Mouse (Mus musculus) megakaryocyte progenitor cell, adult 5-6 weeks (primary cell): Measurements from ENCODE around the gene Uri1. TPM values are rescaled to one million over a fixed set of nuclear protein-coding genes. Genes with fewer than 3 reads are reported as not detected.

Source experiments
- ATAC-seq: replicated peaks from 2 replicates; pipeline ENCODE4 v1.8.0; 2016; ENCODE audit warnings: mild to moderate bottlenecking, moderate TSS enrichment, inconsistent platforms; ENCODE audit not compliant: poor library complexity
- total RNA-seq, 2 experiments: library from RNA; stranded (forward) in 1 of 2; stranded (reverse) in 1 of 2; fragments of 157-497, 149-512 nt in 1 of 2; fragments of 200-1000 nt in 1 of 2; gene quantifications; 2 replicates each; pipeline versions ENCODE4 v1.2.3 to v1.2.4; 2015 to 2017

Gene Uri1
- total RNA-seq, 2 experiments from 2014 or later, result 55.9 to 75.5 TPM

DNA sequence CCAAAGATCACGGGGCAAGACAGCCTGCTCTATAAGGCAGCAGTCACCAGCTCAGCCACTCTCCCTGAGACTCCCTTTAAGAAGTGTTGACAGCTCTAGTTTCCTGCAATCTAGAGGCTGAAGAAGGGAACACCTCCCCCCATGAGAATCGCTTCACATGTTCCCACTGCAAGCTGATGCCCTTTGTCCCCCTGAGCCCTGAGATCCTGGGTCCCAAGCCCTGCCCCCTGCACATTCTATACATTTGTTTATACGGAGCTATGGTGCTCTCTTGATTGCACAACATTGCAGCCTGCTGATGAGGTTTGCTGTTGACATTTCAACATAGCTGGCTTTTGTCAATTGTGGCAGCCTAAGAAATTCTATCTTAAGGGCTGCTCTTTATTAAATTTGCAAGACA, 91.7 kb downstream of the Uri1 start:
- peak; percentile 86 for ATAC-seq

DNA sequence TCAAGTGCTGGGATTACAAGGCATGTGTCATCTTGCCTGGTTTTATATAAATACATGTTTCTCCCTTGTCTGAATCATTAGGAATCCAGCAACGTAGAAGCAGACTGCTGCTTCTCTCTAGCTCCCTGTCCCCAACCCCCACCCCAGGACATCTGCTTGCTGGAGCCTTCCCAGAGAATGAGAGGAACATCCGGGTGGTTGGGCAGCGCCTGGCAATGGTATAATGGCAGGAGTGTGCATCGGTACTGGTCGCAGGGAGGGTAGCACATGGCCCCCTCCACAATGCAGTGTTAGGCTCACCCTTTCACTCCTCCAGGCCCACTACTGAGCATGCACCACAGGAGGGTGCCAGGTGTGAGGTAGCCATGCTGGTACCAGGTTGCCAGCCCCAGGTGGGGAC, 93.6 kb downstream of the Uri1 start:
- no peak for ATAC-seq

DNA sequence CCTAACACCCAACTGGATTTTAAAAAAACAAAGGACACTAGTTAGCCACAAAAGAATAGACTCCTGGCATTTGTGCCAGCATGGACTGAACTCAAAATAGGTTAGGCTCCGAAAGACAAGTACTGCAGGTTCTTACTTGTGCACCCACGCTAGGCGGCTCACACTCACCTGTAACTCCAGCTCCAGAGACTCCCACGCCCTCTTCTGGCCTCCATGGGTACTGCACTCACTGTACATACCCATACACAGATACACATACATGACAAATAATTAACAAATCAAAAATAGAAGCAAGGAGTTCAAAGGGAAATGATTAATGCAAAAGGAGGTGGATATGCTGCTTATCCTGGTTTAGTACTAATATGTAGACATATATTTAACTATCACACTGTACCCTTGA, 100.4 kb downstream of the Uri1 start:
- ATAC-seq, result no peak

DNA sequence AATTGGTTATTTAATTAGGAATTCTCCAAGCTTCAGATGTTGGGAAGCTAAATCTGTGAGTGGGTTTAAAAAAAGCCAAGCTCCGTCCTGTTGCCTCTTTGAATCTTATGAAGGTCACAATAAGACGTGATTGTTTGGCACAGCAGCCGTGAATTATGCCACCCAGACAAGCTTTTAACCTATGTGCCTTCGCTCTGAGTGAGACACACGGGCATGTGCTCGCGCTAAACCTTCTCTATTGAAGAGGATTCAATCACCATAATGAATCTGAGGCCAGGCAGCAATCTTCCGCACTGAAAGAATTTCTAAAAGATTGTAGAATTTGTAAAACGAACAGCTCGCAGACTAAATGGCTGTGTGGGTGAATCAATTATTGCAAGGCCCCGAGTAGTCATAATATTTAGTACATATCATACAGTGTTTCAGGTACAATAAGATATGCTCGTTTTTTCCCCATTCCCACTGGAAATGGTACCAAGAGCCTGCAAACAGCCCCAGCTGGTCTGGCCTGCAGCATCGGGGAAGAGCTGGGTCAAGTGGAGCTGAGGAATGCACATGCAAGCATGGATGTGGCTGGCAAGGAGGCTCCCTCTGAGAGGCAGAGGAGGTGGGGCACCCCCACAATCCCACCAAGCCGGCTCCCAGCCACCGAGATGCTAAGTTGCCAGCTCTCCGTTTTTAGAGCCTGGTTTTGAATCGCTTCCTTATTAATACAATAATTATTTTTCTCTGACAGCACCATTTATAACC, 101.5 kb downstream of the Uri1 start:
- ATAC-seq, result no peak

DNA sequence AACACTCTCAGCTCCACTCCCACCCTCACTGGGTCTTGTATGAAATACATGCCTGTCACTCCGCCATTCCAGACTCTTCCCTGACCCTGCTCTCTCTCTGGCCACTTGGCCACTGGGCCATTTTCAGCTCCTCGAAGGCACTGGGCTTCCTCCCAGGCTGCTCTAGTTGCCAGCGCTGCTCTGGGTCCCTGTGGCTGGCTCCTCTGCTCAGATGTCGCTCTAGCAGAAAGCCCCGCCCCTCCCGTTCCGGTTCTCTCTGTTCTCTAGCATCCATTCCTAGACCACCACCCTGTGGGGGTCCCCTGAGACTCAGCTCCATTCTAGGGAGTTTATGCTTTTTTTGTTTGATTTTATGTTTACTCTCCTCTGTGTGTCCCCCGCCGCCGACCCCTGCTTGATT, 104.4 kb downstream of the Uri1 start:
- no peak for ATAC-seq

DNA sequence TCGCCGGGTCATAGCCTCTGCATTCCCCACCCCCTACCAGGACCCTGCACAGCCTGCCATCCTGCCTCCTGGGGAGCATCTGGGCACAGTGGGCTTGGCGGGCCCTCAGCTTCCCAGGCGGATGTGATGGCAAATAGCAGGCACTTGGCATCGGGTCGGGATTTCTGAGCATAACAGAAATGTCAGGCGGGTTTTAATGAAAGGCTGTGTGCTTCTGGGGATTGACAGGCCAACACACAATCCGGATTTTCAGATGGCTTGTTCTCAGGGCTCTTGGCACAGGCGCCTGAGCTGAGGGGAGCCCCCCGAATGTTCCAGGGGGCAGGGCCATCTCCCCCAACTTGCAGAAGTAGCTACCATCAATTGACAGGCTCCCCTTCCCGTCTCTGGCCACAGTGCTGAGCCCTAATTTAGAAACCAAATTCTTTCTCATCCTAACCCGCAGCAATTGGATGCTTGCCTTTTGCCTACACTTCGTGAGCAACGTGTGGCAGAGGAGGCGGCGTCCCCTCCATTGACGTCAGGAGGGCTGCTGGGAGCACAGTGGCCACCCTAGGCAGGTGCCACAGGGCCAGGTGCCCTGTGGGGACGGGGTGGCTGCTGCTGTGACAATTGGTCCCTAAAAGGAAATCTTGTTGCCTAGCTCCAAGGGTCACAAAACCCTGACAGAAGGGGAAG, 106.5 kb downstream of the Uri1 start:
- no peak for ATAC-seq

DNA sequence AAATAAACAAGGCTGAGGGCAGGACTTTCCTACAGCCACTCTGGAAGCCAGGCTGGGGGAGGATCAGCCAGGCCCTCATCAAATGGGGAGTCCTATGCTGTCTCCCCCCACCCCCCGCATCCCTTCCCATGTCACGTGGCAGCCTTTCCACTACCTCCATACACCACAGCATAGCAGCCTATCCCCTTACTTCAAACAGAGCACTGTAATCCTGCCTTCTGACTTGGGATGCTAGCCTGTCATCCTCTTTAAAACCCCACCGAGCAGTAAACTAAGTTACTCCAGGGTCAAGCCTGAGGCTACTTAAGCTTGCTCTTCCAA, 111.6 kb downstream of the Uri1 start:
- ATAC-seq, result no peak

DNA sequence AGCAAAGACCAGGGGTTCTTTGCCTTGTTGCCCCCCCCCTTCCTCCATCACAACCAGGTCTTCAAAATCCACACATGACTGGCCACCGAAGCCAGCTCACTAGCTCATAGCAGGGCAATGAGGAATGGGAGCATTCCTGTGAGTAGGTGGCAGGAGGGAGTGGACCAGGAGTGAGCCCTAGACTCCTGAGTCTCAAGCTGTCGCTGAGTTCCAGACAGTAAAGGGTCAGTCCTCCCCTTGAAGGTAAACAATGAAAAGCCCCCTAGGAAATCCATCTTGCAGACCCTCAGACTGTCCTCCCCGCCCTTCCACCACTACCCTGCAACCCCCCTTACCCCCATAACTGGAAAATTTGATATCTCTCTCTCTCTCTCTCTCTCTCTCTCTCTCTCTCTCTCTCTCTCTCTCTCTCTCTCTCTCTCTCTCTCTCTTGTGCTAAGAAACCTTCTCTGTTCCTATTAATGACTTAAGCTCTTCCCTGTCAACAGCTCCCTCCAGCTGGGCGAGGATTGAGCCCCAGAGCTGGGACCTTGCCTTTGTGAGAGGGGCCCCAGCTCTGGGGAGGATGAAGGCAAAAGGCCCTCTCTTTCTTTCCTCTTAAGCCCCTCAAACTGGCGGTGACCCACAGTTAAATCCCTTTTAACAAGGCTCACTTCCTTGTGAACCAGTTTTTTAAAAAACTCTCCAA, 112.1 kb downstream of the Uri1 start:
- ATAC-seq, result no peak

DNA sequence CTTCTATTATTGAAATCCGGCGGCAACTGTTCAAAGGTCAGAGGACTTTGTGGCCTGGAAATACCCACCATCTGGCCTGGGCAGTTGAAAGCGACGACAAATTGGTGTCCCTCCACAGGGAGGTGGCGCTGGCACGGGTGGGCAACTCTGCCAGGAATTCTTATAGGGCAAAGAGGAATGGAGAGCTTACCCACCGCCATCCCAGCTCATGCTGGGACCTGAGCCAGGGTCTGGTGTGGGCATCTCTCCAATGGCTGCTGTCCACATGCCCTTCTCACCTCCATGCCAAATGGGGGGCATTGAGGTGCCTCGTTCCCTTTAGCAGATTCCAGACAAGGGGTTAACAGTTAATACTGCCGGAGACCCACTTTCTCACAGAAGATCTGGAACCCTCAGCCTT, 113.2 kb downstream of the Uri1 start:
- ATAC-seq, result no peak

Other genes starting within 250 kb of the Uri1 start
- not detected in 2 replicates for gene Zfp536, start 249.9 kb downstream of the Uri1 start, total RNA-seq (2015)
- not detected in 2 replicates for gene Zfp536, start 249.9 kb downstream of the Uri1 start, total RNA-seq (2017)
- 17.0 and 20.3 TPM in 2 replicates for gene Ccne1, start 84.0 kb upstream of the Uri1 start, total RNA-seq (2015)
- gene Ccne1, start 84.0 kb upstream of the Uri1 start, total RNA-seq (2017), result 29.3 and 32.4 TPM in 2 replicates
- gene 1600014C10Rik, start 159.7 kb upstream of the Uri1 start, total RNA-seq (2015), result 18.8 and 19.5 TPM in 2 replicates
- 22.7 and 29.4 TPM in 2 replicates for gene 1600014C10Rik, start 159.7 kb upstream of the Uri1 start, total RNA-seq (2017)
- gene Plekhf1, start 204.5 kb upstream of the Uri1 start, total RNA-seq (2015), result 0.56 and 0.94 TPM in 2 replicates
- gene Plekhf1, start 204.5 kb upstream of the Uri1 start, total RNA-seq (2017), result 0.46 and 1.1 TPM in 2 replicates
- gene Pop4, start 247.9 kb upstream of the Uri1 start, total RNA-seq (2015), result 37.3 and 43.8 TPM in 2 replicates
- 42.7 and 45.3 TPM in 2 replicates for gene Pop4, start 247.9 kb upstream of the Uri1 start, total RNA-seq (2017)